Mouse (Mus musculus): Measurements from ENCODE around the gene Adk. TPM values are rescaled to one million over a fixed set of nuclear protein-coding genes. Genes with fewer than 3 reads are reported as not detected.

Adk gene
- polyA plus RNA-seq, 1 experiment: 18.5 TPM

DNA sequence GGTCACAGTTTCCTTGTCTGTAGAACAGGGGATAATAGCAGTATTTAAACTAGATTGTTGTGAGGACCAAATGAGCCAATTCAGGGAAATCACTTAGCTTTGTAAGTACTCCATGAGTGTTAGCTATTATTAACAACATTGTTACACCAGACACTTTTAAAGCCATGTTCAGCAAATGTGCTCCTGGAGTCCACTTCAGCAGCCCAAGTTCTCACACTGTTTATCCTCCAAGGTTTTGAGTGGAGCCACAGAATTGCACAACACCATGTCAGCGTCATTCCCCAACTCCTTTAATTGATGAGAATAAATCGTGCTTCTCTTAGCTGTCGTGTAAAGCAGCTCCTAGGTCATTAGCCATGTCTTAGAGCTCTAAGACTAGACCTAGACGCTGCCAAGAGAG, 437.8 kb downstream of the Adk start:
- H3K27me3 ChIP-seq (ENCODE audit: control insufficient read depth, insufficient read depth, low read length): no peaks in the 10 kb centered on the region
- no peak overlapping the region for H3K27ac ChIP-seq (ENCODE audit: control insufficient read depth, insufficient read depth, low read length)
- WGBS: 90% methylated on average over 4 of the region's 4 CpGs
- no peaks in the 10 kb centered on the region for H3K4me1 ChIP-seq (replicated peaks; ENCODE audit: control insufficient read depth, insufficient read depth, low read length)
- H3K4me3 ChIP-seq (ENCODE audit: control insufficient read depth, insufficient read depth, low read length): no peak overlapping the region
- H3K36me3 ChIP-seq (ENCODE audit: control insufficient read depth, insufficient read depth, low read length): no peaks in the 10 kb centered on the region
- no peak for DNase-seq
- TF ChIP-seq CTCF (IDR thresholded peaks at IDR 0.05; ENCODE audit: borderline replicate concordance, control insufficient read depth, extremely low read depth, insufficient read depth, low read length, poor library complexity) (no peak), POLR2A (IDR thresholded peaks at IDR 0.05; ENCODE audit: control insufficient read depth, extremely low read depth, insufficient read depth, low read length, poor library complexity) (no peak)

Other genes with a start within 250 kb of the Adk start
- gene Plau, start 215.9 kb upstream of the Adk start, polyA plus RNA-seq (2012; rRNA removed): 5.6 and 6.4 TPM in 2 replicates
- gene Vcl, start 123.2 kb upstream of the Adk start, polyA plus RNA-seq (2012; rRNA removed): 12.4 and 14.7 TPM in 2 replicates
- gene Ap3m1, start 66 bp upstream of the Adk start, polyA plus RNA-seq (2012; rRNA removed): 28.5 and 34.1 TPM in 2 replicates

Data from thymus, adult 2 months (tissue).